Mouse (Mus musculus) lung, embryonic 16.5 days (tissue): ENCODE measurements around the gene Rpl31. TPM values are rescaled to one million over a fixed set of nuclear protein-coding genes. Genes with fewer than 3 reads are reported as not detected.

ENCODE experiments used
- ATAC-seq: fragments of 200-750 bp; cut with Nextera tagmentation; 2 replicates; pipeline ENCODE4 v1.8.0; 2017; ENCODE audit warnings: low read depth, mild to moderate bottlenecking, moderate library complexity
- H3K27ac ChIP-seq: fragments of 300-500 bp; sonication (generic); 2 replicates; pipeline ENCODE4 v1.5.1; 2014; ENCODE audit warnings: mild to moderate bottlenecking, control low read depth, low read length
- H3K27me3 ChIP-seq: fragments of 300-500 bp; sonication (generic); 2 replicates; pipeline ENCODE4 v1.6.1; 2014; ENCODE audit warnings: low read depth, low read length, mixed read lengths; ENCODE audit not compliant: control insufficient read depth, insufficient read depth
- H3K36me3 ChIP-seq: fragments of 300-500 bp; sonication (generic); 2 replicates; pipeline ENCODE4 v1.6.1; 2014; ENCODE audit warnings: low read length; ENCODE audit not compliant: control insufficient read depth, insufficient read depth
- H3K4me1 ChIP-seq: fragments of 300-500 bp; sonication (generic); replicated peaks from 2 replicates; pipeline ENCODE4 v1.6.1; 2014; ENCODE audit warnings: low read length, mixed read lengths; ENCODE audit not compliant: control insufficient read depth, insufficient read depth
- H3K4me2 ChIP-seq: fragments of 300-500 bp; sonication (generic); 2 replicates; pipeline ENCODE4 v1.6.1; 2014; ENCODE audit warnings: low read depth, low read length, control low read depth
- H3K4me3 ChIP-seq: fragments of 300-500 bp; sonication (generic); 2 replicates; pipeline ENCODE4 v1.5.1; 2014; ENCODE audit warnings: mild to moderate bottlenecking, low read length, control low read depth
- H3K9ac ChIP-seq: fragments of 300-500 bp; sonication (generic); 2 replicates; pipeline ENCODE4 v1.6.1; 2014; ENCODE audit warnings: low read length, control low read depth
- H3K9me3 ChIP-seq: fragments of 300-500 bp; sonication (generic); 2 replicates; pipeline ENCODE4 v1.6.1; 2016; ENCODE audit warnings: low read length; ENCODE audit not compliant: control insufficient read depth
- WGBS: fragments of 180-500 bp; shearing (Covaris S2); extraction: QIAGEN DNeasy Blood & Tissue Kit; methylation state at CpG from one replicate; pipeline ENCODE4 v1.1.7; 2014; 5-methylcytosine and 5-hydroxymethylcytosine counted together
- polyA plus RNA-seq: library from polyadenylated mRNA; unstranded; fragments of >200 nt; fragmentation: Nextera tagmentation; extraction: Ambion mirVana; gene quantifications from 2 replicates; pipeline ENCODE4 v1.2.1, GENCODE M21; 2015

Gene Rpl31
- polyA plus RNA-seq, 1 experiment from 2014 or later = 553 TPM

- no peaks in the 10 kb centered on the region for H3K27me3 ChIP-seq
- no peak overlapping the region for H3K27ac ChIP-seq
- ATAC-seq = no peak
- no peak overlapping the region for H3K4me2 ChIP-seq
- H3K4me3 ChIP-seq = no peak overlapping the region
- H3K36me3 ChIP-seq = peaks cover 34% of the 10 kb centered on the region
- peaks cover 1% of the 10 kb centered on the region for H3K4me1 ChIP-seq
- WGBS = 77% methylated on average over 5 of the region's 5 CpGs
- no peaks in the 10 kb centered on the region for H3K9me3 ChIP-seq
- no peak overlapping the region for H3K9ac ChIP-seq
These were observed 6.7 kb downstream of the Rpl31 start for GRCm38 (mm10) chr1:39374231-39374809.

DNA sequence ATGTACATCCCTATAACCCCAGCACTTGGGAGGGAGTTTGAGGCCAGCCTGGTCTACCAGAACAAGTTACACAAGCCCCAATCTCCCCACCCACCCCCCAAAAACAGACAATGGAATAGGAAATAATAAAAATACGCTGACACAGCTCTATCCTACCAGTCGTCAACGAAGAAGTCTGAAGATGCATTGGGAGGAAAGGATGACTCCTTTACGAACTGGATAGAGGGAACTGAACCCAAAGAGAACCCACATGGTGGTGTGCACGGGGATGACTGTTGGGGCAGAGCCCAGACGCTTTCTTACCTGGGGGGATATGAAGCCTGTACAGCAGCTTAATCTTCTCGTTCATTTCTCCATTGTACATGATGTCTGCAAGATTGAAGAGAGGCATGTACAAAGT lies 8.5 kb downstream of the Rpl31 start:
- H3K27me3 ChIP-seq = no peaks in the 10 kb centered on the region
- H3K9me3 ChIP-seq = no peaks in the 10 kb centered on the region
- H3K27ac ChIP-seq = no peak overlapping the region
- H3K4me3 ChIP-seq = no peak overlapping the region
- 86% methylated on average over 7 of the region's 7 CpGs for WGBS
- no peak overlapping the region for H3K9ac ChIP-seq
- no peak overlapping the region for H3K4me2 ChIP-seq
- H3K4me1 ChIP-seq = no peaks in the 10 kb centered on the region
- peaks cover 20% of the 10 kb centered on the region for H3K36me3 ChIP-seq
- ATAC-seq = no peak

GRCm38 (mm10) chr1:39376726-39377240 lies 9.1 kb downstream of the Rpl31 start:
- no peaks in the 10 kb centered on the region for H3K27me3 ChIP-seq
- H3K9ac ChIP-seq = no peak overlapping the region
- peaks cover 15% of the 10 kb centered on the region for H3K36me3 ChIP-seq
- H3K9me3 ChIP-seq = no peaks in the 10 kb centered on the region
- no peak overlapping the region for H3K4me3 ChIP-seq
- no peak overlapping the region for H3K27ac ChIP-seq
- no peak overlapping the region for H3K4me2 ChIP-seq
- no peaks in the 10 kb centered on the region for H3K4me1 ChIP-seq
- 92% methylated on average over 9 of the region's 9 CpGs for WGBS
- no peak for ATAC-seq

DNA sequence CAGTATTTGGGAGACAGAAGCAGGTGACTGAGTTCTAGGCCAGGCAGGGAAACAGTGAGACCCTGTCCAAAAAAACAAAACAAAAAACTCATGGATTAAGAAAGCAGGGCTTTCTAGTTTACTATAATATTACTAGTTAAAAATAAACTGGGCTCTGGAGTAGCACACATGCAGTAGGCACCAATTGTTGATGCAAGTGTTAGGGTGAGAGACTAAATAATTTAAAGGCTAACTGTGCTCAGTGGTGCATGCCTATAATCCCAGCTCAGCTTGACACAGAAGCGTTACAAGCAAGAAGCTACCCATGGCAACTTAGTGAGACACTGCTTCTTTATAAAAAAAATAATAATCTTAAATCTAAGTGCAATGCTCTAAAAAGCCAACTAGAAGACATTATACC lies 10.9 kb downstream of the Rpl31 start:
- Histone ChIP-seq H3K4me3 (no peak overlapping the region), H3K9me3 (no peaks in the 10 kb centered on the region), H3K4me1 (no peaks in the 10 kb centered on the region), H3K36me3 (peaks cover under 1% of the 10 kb centered on the region; the same call in 1 of the 2 replicates), H3K27me3 (no peaks in the 10 kb centered on the region), H3K4me2 (no peak overlapping the region), H3K27ac (no peak overlapping the region), H3K9ac (no peak overlapping the region)
- 84% methylated on average over 1 of the region's 1 CpGs for WGBS
- ATAC-seq = no peak

DNA sequence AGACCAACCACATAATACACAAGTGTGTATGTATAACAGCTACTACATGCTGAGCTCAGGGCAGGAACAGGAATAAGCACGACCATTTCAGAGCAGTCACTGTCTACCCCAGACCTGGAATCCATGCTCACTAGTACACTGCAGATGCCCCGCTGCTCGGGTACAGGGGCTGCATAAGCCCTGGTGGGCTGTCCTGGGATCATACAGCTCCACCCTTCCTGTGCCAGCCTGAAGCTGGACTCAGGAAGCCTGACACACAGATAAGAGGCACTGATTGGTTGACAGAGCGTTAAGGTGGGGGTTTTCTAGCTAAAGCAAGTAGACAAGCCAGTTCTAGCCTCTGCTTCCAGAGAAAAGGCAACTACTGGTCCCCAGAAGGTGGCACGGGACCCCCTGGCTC lies 11.4 kb downstream of the Rpl31 start:
- Histone ChIP-seq H3K36me3 (no peaks in the 10 kb centered on the region), H3K4me2 (no peak overlapping the region), H3K27ac (no peak overlapping the region), H3K4me3 (no peak overlapping the region), H3K9ac (no peak overlapping the region), H3K27me3 (no peaks in the 10 kb centered on the region), H3K4me1 (no peaks in the 10 kb centered on the region), H3K9me3 (no peaks in the 10 kb centered on the region)
- whole genome bisulfite sequencing = 54% methylated on average over 5 of the region's 5 CpGs
- ATAC-seq = peak; percentile 47; the same call in 1 of the 2 replicates

DNA sequence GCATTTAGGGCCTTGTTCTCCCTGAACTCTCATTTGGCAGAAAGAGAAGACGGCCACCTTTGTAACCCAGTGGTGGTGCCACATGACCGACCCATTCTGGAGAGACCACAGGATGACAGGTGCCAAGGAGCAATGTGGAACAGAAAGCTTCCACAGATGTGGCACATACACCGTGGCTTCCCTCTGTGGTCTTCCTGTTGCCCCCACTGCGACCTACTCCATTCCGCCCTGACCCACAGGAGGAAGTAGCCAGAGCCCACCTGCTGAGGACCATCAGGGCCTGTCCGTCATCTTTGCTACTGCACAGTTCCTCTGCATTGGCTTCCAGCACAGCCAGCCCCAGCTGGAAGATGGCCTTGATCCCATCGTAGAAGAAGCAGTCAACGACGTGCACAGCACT lies 13.4 kb downstream of the Rpl31 start:
- 84% methylated on average over 9 of the region's 9 CpGs for WGBS

GRCm38 (mm10) chr1:39384914-39385313 lies 17.3 kb downstream of the Rpl31 start:
- Histone ChIP-seq H3K27me3 (no peaks in the 10 kb centered on the region), H3K36me3 (no peaks in the 10 kb centered on the region; the same call in 1 of the 2 replicates), H3K9me3 (no peaks in the 10 kb centered on the region), H3K27ac (no peak overlapping the region), H3K9ac (no peak overlapping the region), H3K4me3 (no peak overlapping the region), H3K4me2 (no peak overlapping the region), H3K4me1 (no peaks in the 10 kb centered on the region)
- ATAC-seq = no peak
- 72% methylated on average over 9 of the region's 9 CpGs for WGBS

More for the DNA sequence above, 13.4 kb downstream of the Rpl31 start:
- Histone ChIP-seq H3K4me1 (no peaks in the 10 kb centered on the region), H3K36me3 (no peaks in the 10 kb centered on the region; the same call in 1 of the 2 replicates), H3K27ac (no peak overlapping the region), H3K9ac (no peak overlapping the region), H3K4me2 (no peak overlapping the region), H3K9me3 (no peaks in the 10 kb centered on the region), H3K27me3 (no peaks in the 10 kb centered on the region), H3K4me3 (no peak overlapping the region)
- ATAC-seq = no peak

DNA sequence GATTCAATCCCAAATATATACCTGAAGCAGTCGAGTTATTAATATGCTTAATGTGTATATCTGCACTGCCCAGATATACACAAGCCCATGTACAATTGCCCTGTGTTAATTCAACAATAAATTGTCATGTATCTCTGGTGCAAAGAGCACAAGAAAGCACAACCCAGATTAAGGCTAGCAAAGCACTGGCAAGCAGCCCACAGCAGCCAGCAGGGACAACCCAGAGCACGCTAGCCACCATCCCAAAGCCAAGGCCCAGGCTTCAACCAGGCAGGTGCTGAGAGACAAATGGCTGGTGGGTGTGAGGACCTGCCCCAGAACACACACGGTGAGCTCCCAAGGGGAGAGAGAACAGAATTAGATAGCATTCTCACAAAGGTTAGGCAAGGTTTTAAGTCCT lies 18.8 kb downstream of the Rpl31 start:
- ATAC-seq = no peak
- H3K27ac ChIP-seq = no peak overlapping the region
- no peaks in the 10 kb centered on the region; the same call in 1 of the 2 replicates for H3K36me3 ChIP-seq
- H3K9me3 ChIP-seq = no peaks in the 10 kb centered on the region
- H3K9ac ChIP-seq = no peak overlapping the region
- H3K4me1 ChIP-seq = no peaks in the 10 kb centered on the region
- H3K27me3 ChIP-seq = no peaks in the 10 kb centered on the region
- no peak overlapping the region for H3K4me3 ChIP-seq
- 55% methylated on average over 3 of the region's 3 CpGs for WGBS
- no peak overlapping the region for H3K4me2 ChIP-seq

GRCm38 (mm10) chr1:39387497-39387896 lies 19.9 kb downstream of the Rpl31 start:
- H3K9ac ChIP-seq = no peak overlapping the region
- no peak overlapping the region for H3K27ac ChIP-seq
- no peak overlapping the region for H3K4me3 ChIP-seq
- no peaks in the 10 kb centered on the region; the same call in 1 of the 2 replicates for H3K36me3 ChIP-seq
- peaks cover 2% of the 10 kb centered on the region; the same call in 1 of the 2 replicates for H3K4me1 ChIP-seq
- no peak for ATAC-seq
- no peaks in the 10 kb centered on the region for H3K9me3 ChIP-seq
- H3K27me3 ChIP-seq = no peaks in the 10 kb centered on the region
- no peak overlapping the region for H3K4me2 ChIP-seq
- 77% methylated on average over 4 of the region's 4 CpGs for WGBS
